Mouse (Mus musculus) brain, embryonic 18.5 days (tissue): ENCODE results near the gene Podxl.

Experiments used
- DNase-seq: peaks from one replicate; pipeline ENCODE4 v3.0.0-alpha.2; 2012; ENCODE audit warnings: low read depth, low spot score

Gene Podxl

DNA sequence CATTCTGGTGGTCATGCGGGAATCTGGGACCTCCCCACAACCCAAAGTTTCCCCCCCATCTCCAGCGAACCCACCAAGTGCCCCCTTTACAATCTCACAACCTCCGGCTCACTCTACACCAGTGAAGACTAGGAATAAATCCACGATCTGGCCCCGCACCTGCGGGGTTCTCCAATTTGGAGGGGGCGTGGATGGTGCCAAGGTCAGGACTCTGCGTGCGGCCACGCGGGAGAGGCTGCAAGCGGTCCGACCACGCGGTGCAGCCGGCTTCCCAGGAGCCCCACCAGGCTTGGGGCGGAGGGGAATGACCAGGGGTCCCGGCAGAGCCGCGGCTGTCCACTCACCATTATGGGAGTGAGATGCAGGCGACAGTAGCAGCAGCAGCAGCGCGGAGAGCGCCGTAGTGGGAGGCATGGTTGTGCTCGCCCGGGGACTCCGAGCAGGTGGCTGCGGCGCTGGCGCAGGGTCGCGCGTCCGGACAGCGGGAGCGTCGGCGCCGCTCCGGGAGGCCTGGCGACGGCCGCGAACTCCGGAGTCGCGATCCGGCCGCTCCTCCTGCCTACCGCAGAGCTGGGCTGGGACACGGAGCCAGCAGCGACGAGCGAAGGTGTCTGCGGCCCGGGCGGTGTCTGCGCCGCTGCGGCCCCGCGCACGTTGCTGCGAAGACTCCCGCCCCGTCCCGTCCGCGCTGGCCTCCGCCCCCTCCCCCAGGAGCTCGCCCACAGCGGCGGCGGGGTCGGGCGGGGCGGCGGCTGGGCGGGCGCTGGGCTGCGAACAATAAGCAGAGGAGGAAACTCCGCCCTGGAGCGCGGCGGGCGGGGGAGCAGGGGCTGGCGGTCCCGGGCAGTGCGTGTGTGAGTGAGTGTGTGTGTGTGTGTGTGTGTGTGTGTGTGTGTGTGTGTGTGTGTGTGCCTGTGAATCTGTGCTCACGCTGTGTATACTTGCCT is at the start of gene Podxl:
Gene Podxl (minus strand): TSS at position 747 of the 947 bp plus-strand sequence.
- no peak for DNase-seq

DNA sequence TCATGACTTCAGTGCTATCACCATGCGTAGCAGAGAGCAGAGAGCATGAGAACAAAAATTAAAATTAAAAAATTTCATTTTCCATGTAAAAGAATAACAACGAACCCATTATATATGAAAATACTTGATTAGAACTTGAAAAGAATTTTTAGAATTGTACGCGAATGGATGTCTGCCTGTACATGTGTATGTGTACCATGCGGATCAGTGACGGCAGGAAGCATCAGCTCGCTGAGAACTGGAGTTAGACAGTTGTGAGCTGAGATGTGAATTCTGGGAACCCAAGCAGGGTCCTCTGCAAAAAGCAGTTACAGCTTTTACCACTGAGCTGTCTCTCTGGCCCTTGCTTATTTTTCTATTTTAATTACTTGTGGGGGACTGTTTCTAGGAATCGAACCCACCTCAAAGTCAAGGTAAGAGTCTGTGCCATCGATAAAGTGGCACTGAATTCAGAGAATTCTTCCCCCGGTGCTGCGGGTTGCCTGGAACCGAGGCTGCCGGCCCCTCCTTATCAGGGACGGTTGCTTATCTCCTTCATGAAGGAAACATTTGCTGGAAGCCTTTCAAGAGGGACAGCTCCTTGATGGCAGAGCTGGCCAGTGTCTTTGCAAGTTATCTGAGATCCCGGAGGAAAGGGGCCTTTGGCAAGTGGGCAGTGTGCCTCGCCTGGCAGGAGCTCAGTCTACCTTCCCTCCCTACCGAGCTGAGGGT is 48.9 kb upstream of the Podxl start:
- no peak for DNase-seq

DNA sequence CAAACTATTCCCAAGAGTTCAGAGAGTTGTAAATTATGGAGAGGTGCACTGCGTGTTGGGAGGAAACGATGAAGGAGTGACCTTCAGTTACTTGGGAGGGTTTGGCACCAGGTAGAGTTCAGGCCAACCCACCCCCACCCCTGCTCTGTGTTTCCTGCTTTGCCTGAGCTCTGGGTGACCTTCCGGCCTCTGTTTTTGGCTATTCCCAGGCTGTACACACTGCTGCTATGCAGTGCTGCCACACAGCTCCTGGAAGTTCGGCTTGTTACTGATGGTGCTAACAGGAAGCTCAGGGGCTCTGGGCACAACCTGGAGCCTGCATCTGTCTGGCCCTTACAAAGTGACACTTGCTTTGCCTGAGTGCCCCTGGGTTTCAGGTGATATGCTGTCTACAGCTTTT is 42.6 kb upstream of the Podxl start:
- no peak for DNase-seq

DNA sequence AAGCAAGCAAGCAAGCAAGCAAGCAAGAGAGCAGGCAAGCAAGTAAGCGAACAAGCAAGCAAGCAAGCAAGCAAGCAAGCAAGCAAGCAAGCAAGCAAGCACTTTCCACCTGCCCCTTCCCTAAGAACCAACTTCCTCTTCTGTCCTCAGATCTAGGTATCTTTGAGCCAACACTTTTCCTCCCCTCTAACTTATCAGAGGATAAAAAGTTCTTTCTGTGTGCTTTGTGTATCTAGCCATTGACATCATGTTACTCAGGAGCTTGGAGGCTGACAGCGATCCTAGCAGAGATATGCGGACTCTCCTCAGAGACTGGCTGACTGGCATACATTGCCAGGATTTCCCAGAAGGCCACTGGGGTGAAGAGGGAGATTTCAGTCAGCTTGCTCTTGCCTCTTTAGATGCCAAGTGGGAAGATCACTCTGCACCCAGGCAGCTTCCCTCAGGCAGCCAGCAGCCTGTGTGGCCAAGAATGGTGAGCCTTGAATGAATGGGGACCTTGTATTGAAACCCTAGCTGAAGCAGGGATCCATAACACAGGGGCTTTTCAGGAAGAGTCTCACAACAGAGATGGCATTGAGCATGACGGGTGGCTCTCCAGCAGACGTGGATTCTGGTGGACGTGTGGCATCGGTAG is 41.0 kb upstream of the Podxl start:
- no peak for DNase-seq

DNA sequence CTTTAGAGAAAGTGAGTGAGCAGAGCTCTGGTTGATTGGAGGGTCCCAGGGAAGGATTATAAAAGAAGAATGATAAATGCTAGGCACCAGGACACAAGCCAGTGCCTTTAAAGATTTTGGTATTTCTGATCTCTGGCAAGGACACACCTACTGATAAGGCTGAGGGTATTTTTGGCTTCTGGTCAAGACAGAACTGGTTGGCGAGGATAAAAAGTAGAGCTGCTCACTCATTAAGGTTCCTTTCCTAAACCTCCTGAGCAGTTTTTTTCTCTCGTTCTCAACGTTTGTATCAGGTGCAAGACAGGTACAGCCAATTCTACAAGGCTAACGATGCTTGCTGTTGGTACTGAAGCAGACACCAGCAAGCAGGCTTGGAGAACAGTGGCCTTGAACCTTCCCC is 38.7 kb upstream of the Podxl start:
- DNase-seq = no peak

DNA sequence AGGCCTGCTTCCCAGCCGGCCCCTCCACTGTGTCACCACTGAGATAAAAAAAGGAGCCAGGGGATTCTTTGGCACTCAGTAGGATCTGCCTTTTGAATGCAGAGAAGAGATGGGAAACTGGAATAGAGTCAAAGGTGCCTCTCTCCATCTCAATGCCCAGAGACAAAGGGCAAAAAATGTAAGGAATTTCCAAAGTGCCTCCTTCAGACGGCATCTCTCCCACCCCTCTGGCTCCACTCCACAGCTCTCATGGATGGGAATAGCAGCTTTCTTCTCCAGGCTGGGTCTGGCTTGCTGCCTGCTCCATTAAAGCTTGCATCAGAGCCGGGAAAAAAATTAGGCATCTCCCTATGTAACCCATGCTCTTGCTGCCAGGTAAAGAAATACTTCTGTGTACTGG is 37.4 kb upstream of the Podxl start:
- no peak for DNase-seq

DNA sequence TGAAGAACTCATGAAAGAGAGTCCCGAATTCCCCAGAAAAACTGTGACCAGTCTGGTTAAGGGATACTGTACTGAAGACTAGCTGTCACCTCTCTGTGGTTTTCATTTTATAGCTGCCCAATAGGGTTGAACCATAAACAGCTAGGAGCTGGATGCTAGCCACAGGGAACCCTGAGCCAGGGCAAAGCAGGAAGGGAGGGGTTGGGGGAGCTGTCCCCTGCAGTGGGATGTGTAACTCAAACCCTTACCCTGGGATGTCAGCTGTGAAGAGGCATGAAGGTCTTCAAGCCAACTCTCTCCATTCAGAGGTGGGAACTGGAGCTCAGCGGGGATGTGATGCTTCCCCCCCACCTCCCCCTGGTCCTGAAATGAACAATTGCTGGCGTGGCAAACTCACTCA is 36.1 kb upstream of the Podxl start:
- DNase-seq = no peak

DNA sequence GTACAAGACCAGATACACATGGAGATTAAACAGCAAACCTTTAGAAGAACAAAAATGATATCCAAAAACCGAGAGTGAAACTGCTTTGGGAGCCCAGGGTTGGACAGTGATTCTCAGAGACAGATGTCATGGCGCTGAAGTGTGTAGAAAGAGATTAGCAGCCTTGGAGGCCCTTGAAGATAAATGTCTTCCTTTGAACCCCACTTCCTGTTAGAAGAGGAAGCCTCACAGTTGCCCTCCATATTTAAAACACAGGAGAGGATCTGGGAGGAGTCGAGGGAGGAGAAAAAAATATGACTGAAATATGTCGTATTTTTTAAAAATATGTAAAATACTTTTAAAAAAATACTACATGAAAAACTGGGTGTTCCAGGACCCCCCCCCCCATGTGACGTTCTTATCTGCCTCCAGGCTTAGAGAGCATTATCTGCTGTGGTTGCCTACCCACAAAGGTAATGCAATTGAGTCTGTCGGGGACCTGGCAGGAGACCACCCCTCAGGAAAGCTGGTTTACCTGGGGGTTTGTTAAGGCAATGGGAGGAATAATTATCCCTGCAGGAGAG is 34.6 kb upstream of the Podxl start:
- DNase-seq = no peak

DNA sequence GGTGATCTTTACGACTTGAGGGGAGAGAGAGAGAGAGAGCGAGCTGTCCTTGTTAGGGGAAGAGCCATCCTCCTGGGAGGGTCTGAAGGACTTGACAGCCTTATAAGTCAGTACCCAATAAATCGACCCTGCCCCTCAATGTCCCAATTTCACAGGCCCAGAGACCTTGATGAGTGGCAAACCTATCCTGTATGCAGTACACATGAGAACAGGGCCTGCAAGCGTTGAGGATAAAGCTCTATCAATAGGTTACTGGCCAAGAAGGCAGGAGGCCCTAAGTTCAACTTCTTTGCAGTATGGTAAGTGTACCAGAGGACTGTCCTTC is 33.3 kb upstream of the Podxl start:
- DNase-seq = no peak

DNA sequence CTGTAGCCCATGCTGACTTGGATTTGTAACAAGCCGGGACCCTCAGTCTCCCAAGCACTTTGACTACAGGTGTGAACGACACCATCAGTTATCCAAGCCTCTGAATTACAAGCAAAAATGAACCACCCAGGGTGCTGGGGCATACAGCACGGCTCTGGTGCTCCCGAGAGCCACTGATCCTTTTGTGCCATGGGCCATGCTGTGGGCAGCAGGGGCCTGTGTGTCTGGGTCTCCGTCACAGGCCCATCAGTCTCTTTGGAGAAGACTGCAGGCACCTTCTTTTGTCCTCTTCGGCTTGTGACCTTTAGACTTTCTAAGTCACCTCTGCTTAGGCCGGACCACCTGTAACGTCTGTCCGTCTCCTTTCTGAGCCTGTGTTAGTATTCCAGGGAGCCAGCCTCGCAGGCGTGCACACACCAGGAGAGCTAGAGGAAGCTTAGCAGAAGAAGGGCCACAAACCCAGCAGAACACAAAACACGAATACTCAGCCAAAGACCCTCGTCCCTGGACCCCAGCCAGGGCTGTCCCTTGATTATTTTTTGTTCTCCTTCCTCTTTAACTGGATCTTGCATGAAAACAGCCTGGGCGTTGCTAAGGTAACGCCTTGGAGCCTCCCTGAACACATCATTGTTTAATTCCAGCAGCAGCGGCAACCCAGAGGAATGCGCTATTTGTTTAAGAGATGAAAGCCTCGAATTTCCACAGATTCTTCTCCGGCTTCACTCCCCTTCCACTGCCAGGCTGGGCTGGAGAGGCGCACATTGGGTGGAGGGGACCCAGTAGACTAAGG is 32.8 kb upstream of the Podxl start:
- peak; percentile 57 for DNase-seq

DNA sequence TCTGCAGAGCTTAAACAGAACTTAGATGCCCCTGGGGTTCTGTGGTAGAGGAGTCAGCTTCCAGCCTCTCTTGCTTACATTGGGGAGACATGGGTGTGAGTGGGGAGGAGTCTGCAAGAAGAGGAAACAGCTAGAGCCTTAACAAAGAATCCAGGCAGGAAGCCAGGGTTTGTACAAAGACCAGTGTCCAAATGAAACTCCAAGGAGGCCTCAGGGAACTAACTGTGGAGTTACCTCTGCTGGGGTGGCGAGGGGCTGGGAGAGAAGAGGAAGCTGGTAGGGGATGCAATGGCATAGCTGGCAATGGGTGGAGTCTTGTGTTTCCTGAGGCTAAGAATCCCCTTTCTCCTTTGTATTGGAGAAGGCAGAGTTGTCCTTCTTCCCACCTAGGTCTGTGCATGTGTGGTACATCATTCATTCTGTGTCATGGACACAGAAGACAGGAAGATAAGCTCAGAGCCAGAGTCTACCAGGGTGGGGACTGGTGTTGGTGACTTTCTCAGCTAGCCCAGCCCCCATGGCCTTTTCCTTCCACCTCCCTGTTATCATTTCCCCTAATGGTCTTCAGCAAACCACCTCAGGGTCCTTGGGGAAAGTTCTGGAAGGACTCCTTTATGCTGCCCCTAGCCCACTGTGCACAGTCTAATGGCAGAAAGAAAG is 28.9 kb upstream of the Podxl start:
- no peak for DNase-seq

DNA sequence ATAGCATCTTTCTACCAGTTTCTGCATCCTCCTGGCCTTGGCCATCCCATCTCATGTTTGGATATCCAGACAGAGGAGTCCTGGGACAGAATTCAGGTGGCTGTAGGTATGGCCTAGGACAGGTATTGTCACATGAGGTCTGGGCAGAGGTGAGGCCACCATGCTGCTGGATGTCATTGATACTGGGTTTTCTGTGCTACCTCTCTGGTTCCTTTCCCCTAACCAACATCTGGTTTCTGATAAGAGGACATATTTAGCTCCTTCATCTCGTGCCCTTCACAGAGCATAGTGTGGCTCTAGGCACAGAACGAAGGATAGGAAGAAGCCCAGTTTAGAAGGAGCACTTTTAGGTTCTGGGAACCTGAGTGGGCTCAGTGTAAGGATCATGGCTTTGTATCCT is 28.3 kb upstream of the Podxl start:
- DNase-seq = no peak

DNA sequence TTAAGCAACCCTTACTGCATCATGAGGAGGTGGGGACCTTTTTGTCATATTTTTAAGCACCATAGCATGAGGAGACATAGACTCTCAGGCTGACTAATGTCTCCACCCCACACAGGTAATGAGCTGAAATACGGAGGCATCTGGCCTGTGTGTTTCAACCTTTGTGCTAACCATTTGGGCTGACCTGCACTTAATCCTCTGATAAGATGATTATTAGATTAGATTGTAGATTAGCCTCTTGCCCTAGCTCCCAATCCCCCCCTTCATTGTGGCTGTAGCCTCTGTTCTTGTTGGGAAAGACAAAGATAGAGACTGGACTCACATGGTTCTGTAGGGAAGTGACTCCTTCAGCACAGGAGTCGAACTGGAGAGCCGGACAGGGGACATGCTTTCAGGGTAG is 27.9 kb upstream of the Podxl start:
- DNase-seq = no peak

DNA sequence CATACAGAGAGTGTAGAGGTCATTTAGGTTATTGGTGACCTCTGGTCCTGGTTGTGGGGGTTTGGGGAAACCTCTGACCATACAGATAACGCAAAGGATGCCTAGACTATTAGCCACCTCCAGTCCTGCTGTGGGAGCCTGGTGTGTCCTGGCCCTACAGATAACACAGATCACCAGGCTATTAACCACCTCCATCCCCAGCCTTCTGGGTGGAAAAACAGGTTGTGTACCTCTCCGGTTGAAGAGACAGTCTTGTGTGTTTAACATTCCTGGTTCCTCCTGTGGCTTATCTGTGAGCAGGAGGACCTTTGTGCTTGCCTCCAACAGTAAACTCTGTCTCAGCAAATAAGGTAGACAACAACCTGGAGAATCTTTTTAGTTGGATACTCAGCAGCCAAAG is 27.0 kb upstream of the Podxl start:
- DNase-seq = no peak

DNA sequence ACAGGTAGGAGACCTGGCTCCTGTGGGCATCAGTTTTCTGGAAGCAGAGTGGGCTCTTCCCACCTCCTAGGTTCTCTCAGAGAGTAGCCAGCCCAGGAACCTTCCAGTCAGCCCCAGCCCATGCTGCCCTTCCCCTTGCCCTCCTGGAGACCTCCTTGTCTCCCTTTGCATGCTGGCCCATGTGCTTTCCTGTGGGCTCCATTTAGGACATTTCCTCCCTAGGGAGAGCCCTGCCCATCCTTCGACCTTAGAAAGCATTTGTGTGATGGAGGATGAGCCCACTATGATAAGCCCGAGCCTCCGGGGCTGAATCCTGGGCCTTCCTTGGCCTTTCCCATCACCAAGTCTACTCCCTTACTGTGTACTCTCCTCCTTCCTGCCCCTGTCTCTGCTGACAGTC is 25.5 kb upstream of the Podxl start:
- no peak for DNase-seq

DNA sequence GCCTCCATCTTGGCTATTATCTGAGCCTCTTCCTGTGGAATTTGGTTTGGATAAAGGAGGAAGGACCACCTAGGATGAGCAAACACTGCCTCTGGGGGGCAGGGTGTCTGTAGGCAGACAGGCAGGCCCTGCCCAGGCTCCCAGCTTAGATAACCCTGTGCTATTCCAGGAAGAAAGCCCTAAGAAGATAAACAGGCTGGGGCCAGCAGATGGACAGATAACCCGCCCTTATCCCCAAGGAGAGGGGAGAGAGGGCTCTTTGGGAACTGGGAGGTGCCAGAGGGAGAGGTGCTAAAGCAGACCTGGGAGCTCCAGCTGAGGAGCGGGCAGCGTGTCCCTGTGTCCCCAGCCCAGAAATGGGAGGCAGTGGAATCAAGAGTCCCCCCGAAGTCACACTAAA is 23.9 kb upstream of the Podxl start:
- DNase-seq = no peak

DNA sequence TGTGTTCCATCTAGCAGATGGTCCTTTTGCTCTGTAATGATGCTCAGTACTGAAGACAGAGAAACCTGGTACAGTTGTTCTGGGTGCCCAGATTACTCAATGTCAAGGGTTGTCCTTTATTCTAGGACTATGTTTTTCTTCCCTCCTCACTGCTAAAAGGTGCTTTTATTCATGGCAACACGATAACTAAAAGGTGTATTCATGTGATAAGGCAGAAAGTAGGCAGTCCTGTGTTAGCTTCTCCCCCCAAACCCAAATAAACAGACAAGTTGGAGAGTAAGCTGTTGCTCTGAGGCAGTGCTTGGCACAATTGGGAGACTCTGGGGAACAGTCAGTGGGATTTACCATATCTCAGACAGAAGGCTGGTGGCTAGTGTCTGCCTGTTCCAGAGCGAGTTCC is 22.3 kb upstream of the Podxl start:
- DNase-seq = no peak

DNA sequence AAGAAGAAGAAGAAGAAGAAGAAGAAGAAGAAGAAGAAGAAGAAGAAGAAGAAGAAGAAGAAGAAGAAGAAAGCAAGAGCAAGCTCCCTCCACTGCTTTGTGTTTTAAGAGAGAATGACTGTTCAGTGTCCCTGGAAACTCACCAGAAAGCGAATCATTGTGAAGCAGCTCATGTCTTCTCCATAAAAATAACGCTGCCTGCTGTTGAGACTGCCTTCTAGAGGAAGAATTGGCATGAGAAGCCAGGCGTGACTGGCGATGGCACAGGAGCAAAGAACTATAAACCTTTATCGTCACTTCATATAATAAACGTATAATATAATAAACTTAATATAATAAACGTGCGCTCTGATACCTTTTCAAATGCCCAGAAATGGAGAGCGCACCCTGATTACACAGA is 12.4 kb upstream of the Podxl start:
- no peak for DNase-seq

DNA sequence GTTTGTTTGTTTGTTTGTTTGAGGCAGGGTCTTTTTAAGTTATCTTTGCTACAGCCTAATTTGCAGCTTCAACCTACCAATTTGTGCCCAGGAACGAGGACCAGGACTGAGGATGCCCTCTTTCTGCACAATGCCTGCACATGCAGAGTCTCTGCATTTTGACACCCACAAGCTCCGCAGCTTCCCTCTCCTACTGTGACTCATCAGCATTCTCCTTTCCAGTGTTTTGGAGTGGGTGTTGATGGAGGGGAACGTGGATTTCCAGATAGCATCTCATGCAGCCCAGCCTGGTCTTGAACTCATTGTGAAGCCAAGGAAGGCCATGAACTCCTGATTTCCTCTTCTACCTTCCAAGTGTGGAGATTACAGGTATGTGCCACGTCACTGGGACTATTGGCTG is 11.3 kb upstream of the Podxl start:
- DNase-seq = no peak

DNA sequence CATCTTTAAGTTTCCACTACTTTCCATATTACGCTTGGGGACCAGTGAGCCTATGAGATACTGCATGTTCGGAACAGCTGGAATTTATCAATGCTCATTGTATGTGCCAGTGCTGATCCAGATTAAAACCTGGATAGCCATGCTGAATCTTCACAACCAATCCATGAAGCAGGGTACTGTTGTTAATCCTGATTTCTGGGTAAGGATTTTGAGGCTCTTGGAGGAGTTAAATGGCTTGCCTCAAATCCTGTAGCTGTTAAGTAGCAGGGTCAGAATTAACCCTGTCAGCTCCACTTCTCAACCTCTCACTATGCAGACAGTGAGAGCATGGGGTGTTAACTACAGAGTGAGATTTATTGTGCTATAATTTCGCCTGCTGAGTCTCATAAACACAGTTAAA is 7.7 kb upstream of the Podxl start:
- no peak for DNase-seq

DNA sequence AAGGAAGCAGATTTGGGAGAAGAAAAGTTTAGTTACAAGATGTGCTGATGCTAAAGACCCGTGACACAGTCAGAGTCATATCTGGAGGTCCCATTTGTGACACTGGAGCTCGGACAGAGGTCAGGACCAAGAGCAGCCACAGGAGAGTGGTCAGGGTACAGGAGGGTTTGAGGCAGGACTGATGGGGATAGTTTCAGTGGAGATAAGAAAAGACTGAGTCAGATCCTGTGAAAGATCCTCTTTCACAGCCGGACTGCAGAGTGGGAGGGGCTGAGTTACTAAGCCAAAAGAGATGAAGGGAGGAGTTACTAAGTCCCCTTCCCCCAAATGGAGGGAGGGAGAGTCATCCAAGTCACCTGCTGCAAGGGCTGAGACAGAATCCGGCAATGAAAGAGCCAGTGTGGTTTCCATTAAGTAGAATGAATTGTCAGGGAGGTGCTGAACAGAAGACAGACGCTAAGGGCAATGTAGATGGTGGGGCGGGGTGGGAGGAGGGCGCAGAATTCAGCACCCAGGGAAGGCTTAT is 4.4 kb upstream of the Podxl start:
- no peak for DNase-seq
